Mouse (Mus musculus) heart, embryonic 13.5 days (tissue): ENCODE results near the gene Txnrd3. TPM values are rescaled to one million over a fixed set of nuclear protein-coding genes. Genes with fewer than 3 reads are reported as not detected.
A peak's percentile ranks its signal among the peaks of the same experiment; 100 is the strongest.

Experiments used
- ATAC-seq: fragments of 200-750 bp; cut with Nextera tagmentation; 2 replicates; pipeline ENCODE4 v1.8.0; 2017; ENCODE audit warnings: moderate TSS enrichment; ENCODE audit not compliant: insufficient number of reproducible peaks, low FRiP score, low TSS enrichment; ENCODE audit errors: extremely low read depth
- H3K27ac ChIP-seq: fragments of 300-500 bp; sonication (generic); replicated peaks from 2 replicates; pipeline ENCODE4 v1.5.1; 2015; ENCODE audit warnings: moderate library complexity, mild to moderate bottlenecking, inconsistent platforms
- H3K27me3 ChIP-seq: fragments of 300-500 bp; sonication (generic); replicated peaks from 2 replicates; pipeline ENCODE4 v1.6.1; 2015; ENCODE audit warnings: mild to moderate bottlenecking, inconsistent platforms
- H3K36me3 ChIP-seq: fragments of 300-500 bp; sonication (generic); 2 replicates; pipeline ENCODE4 v1.6.1; 2015; ENCODE audit warnings: mild to moderate bottlenecking, inconsistent platforms
- H3K4me1 ChIP-seq: fragments of 300-500 bp; sonication (generic); 2 replicates; pipeline ENCODE4 v1.6.1; 2015; ENCODE audit warnings: inconsistent platforms
- H3K4me2 ChIP-seq: fragments of 300-500 bp; sonication (generic); 2 replicates; pipeline ENCODE4 v1.6.1; 2015; ENCODE audit warnings: inconsistent platforms, mild to moderate bottlenecking, moderate library complexity
- H3K4me3 ChIP-seq: fragments of 300-500 bp; sonication (generic); 2 replicates; pipeline ENCODE4 v1.5.1; 2015; ENCODE audit warnings: moderate library complexity, mild to moderate bottlenecking, inconsistent platforms
- H3K9ac ChIP-seq: fragments of 300-500 bp; sonication (generic); 2 replicates; pipeline ENCODE4 v1.6.1; 2015; ENCODE audit warnings: inconsistent platforms, mild to moderate bottlenecking, moderate library complexity
- H3K9me3 ChIP-seq: fragments of 300-500 bp; sonication (generic); 2 replicates; pipeline ENCODE4 v1.6.1; 2016; ENCODE audit warnings: inconsistent platforms
- WGBS: fragments of 180-500 bp; shearing (Covaris S2); methylation state at CpG from one replicate; pipeline ENCODE4 v1.1.7; 2015; ENCODE audit warnings: mixed read lengths; 5-methylcytosine and 5-hydroxymethylcytosine counted together
- polyA plus RNA-seq: library from polyadenylated mRNA; unstranded; fragments of >200 nt; fragmentation: Nextera tagmentation; extraction: Ambion mirVana; gene quantifications from 2 replicates; pipeline ENCODE4 v1.2.1, GENCODE M21; 2015

Txnrd3 gene
- polyA plus RNA-seq, 1 experiment from 2014 or later = 9.1 TPM

GRCm38 (mm10) chr6:89658342-89658741 is 14.6 kb downstream of the Txnrd3 start:
- H3K36me3 ChIP-seq = peaks cover 5% of the 10 kb centered on the region
- no peak overlapping the region for H3K4me3 ChIP-seq
- no peak overlapping the region for H3K9ac ChIP-seq
- no peak overlapping the region for H3K4me2 ChIP-seq
- no peak overlapping the region for H3K27ac ChIP-seq
- no peaks in the 10 kb centered on the region for H3K9me3 ChIP-seq
- ATAC-seq = no peak
- WGBS = 66% methylated on average over 3 of the region's 3 CpGs
- no peaks in the 10 kb centered on the region for H3K27me3 ChIP-seq
- peaks cover 20% of the 10 kb centered on the region for H3K4me1 ChIP-seq

- Histone ChIP-seq H3K27ac (no peak overlapping the region), H3K4me2 (no peak overlapping the region), H3K36me3 (peaks cover 10% of the 10 kb centered on the region), H3K9ac (no peak overlapping the region), H3K4me1 (peaks cover 20% of the 10 kb centered on the region), H3K9me3 (no peaks in the 10 kb centered on the region), H3K27me3 (no peaks in the 10 kb centered on the region), H3K4me3 (no peak overlapping the region)
- no peak for ATAC-seq
- WGBS = 82% methylated on average over 6 of the region's 6 CpGs
Measured at GRCm38 (mm10) chr6:89658931-89659330, 15.1 kb downstream of the Txnrd3 start.

- Histone ChIP-seq H3K4me2 (no peak overlapping the region), H3K27me3 (no peaks in the 10 kb centered on the region), H3K9ac (no peak overlapping the region), H3K9me3 (no peaks in the 10 kb centered on the region), H3K27ac (peak overlapping the region; percentile 73), H3K36me3 (peaks cover 12% of the 10 kb centered on the region), H3K4me3 (no peak overlapping the region), H3K4me1 (peaks cover 24% of the 10 kb centered on the region)
- no peak for ATAC-seq
- WGBS = 24% methylated on average over 7 of the region's 7 CpGs
Measured at GRCm38 (mm10) chr6:89659692-89660423, 16.1 kb downstream of the Txnrd3 start.

- H3K4me1 ChIP-seq = peaks cover 28% of the 10 kb centered on the region
- peaks cover 12% of the 10 kb centered on the region for H3K36me3 ChIP-seq
- WGBS = 54% methylated on average over 1 of the region's 1 CpGs
- H3K9ac ChIP-seq = no peak overlapping the region
- no peak overlapping the region for H3K4me2 ChIP-seq
- H3K27me3 ChIP-seq = no peaks in the 10 kb centered on the region
- peak overlapping the region; percentile 73 for H3K27ac ChIP-seq
- no peaks in the 10 kb centered on the region for H3K9me3 ChIP-seq
- no peak for ATAC-seq
- H3K4me3 ChIP-seq = no peak overlapping the region
Measured at GRCm38 (mm10) chr6:89660490-89660889, 16.7 kb downstream of the Txnrd3 start.

GRCm38 (mm10) chr6:89662521-89662920 is 18.7 kb downstream of the Txnrd3 start:
- Histone ChIP-seq H3K9ac (no peak overlapping the region), H3K4me1 (peaks cover 36% of the 10 kb centered on the region), H3K9me3 (no peaks in the 10 kb centered on the region), H3K4me3 (no peak overlapping the region), H3K4me2 (no peak overlapping the region), H3K36me3 (peaks cover 12% of the 10 kb centered on the region), H3K27me3 (no peaks in the 10 kb centered on the region), H3K27ac (no peak overlapping the region)
- ATAC-seq = no peak
- WGBS = 92% methylated on average over 3 of the region's 3 CpGs

- H3K27ac ChIP-seq = no peak overlapping the region
- no peaks in the 10 kb centered on the region for H3K27me3 ChIP-seq
- H3K4me1 ChIP-seq = peaks cover 24% of the 10 kb centered on the region
- WGBS = 40% methylated on average over 8 of the region's 8 CpGs
- H3K36me3 ChIP-seq = peaks cover 12% of the 10 kb centered on the region
- no peak overlapping the region for H3K4me2 ChIP-seq
- no peak overlapping the region for H3K9ac ChIP-seq
- H3K9me3 ChIP-seq = no peaks in the 10 kb centered on the region
- no peak overlapping the region for H3K4me3 ChIP-seq
- ATAC-seq = no peak
Measured at GRCm38 (mm10) chr6:89665155-89665554, 21.4 kb downstream of the Txnrd3 start.

GRCm38 (mm10) chr6:89665667-89666066 is 21.9 kb downstream of the Txnrd3 start:
- ATAC-seq = no peak
- WGBS = 69% methylated on average over 7 of the region's 7 CpGs

GRCm38 (mm10) chr6:89666976-89667375 is 23.2 kb downstream of the Txnrd3 start:
- no peak overlapping the region for H3K9ac ChIP-seq
- no peak overlapping the region for H3K4me2 ChIP-seq
- WGBS = 45% methylated on average over 3 of the region's 3 CpGs
- no peak overlapping the region for H3K27ac ChIP-seq
- no peak for ATAC-seq
- no peak overlapping the region for H3K4me3 ChIP-seq
- no peaks in the 10 kb centered on the region for H3K27me3 ChIP-seq
- no peaks in the 10 kb centered on the region for H3K9me3 ChIP-seq
- peaks cover 16% of the 10 kb centered on the region for H3K4me1 ChIP-seq
- H3K36me3 ChIP-seq = peaks cover 12% of the 10 kb centered on the region

More at GRCm38 (mm10) chr6:89665667-89666066, 21.9 kb downstream of the Txnrd3 start:
- Histone ChIP-seq H3K4me2 (no peak overlapping the region), H3K4me3 (no peak overlapping the region), H3K9me3 (no peaks in the 10 kb centered on the region), H3K27me3 (no peaks in the 10 kb centered on the region), H3K36me3 (peaks cover 12% of the 10 kb centered on the region), H3K4me1 (peaks cover 18% of the 10 kb centered on the region), H3K27ac (no peak overlapping the region), H3K9ac (no peak overlapping the region)

GRCm38 (mm10) chr6:89669556-89669955 is 25.8 kb downstream of the Txnrd3 start:
- no peak overlapping the region for H3K4me2 ChIP-seq

GRCm38 (mm10) chr6:89671431-89671830 is 27.6 kb downstream of the Txnrd3 start:
- H3K4me1 ChIP-seq = peaks cover 6% of the 10 kb centered on the region
- peaks cover 22% of the 10 kb centered on the region for H3K36me3 ChIP-seq
- H3K4me2 ChIP-seq = no peak overlapping the region
- no peak overlapping the region for H3K27ac ChIP-seq
- H3K4me3 ChIP-seq = no peak overlapping the region
- no peak for ATAC-seq
- 75% methylated on average over 6 of the region's 6 CpGs for WGBS
- no peak overlapping the region for H3K9ac ChIP-seq
- no peaks in the 10 kb centered on the region for H3K27me3 ChIP-seq
- no peaks in the 10 kb centered on the region for H3K9me3 ChIP-seq

More at GRCm38 (mm10) chr6:89669556-89669955, 25.8 kb downstream of the Txnrd3 start:
- H3K36me3 ChIP-seq = peaks cover 6% of the 10 kb centered on the region; the same call in 1 of the 2 replicates
- no peak for ATAC-seq
- no peak overlapping the region for H3K4me3 ChIP-seq
- H3K9me3 ChIP-seq = no peaks in the 10 kb centered on the region
- no peak overlapping the region for H3K9ac ChIP-seq
- H3K4me1 ChIP-seq = peaks cover 15% of the 10 kb centered on the region
- 82% methylated on average over 6 of the region's 6 CpGs for WGBS
- no peak overlapping the region for H3K27ac ChIP-seq
- H3K27me3 ChIP-seq = no peaks in the 10 kb centered on the region

- Histone ChIP-seq H3K27me3 (no peaks in the 10 kb centered on the region), H3K9me3 (no peaks in the 10 kb centered on the region), H3K4me2 (no peak overlapping the region), H3K36me3 (peaks cover 24% of the 10 kb centered on the region), H3K9ac (no peak overlapping the region), H3K4me1 (no peaks in the 10 kb centered on the region), H3K4me3 (no peak overlapping the region), H3K27ac (no peak overlapping the region)
- ATAC-seq = no peak
- 82% methylated on average over 7 of the region's 7 CpGs for WGBS
Measured at GRCm38 (mm10) chr6:89672641-89673040, 28.9 kb downstream of the Txnrd3 start.
